Comparison of ENCODE assay signal across 19 mouse cellular contexts in the genomic region with DNA sequence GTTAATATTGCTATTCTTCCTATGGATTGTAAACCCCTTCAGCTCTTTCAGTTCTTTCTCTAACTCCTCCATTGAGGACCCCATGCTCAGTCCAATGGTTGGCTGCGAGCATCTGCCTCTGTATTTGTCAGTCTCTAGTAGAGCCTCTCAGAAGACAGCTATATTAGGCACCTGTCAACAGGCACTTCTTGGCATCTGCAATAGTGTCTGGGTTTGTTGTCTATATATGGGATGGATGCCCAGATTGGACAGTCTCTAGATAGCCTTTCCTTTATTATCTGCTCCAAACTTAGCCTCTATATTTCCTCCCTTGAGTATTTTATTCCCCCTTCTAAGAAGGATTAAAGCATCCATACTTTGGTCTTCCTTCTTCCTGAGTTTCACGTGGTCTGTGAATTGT.
"Had no signal": no experiment of that assay in that cellular context is flagged by ENCODE, and none has a peak within 500 bp of the region (broad histone marks: within the 10 kb centered on the region; RNA-seq: fewer than 3 reads in every experiment).

No protein-coding gene starts in this region.

- H3K27ac ChIP-seq: lung, embryonic 15.5 days; macrophage; midbrain, embryonic 13.5 days; midbrain, embryonic 15.5 days; neural tube, embryonic 12.5 days had no signal

- H3K27me3 ChIP-seq: lung, embryonic 15.5 days; megakaryocyte, embryonic 14.5 days; midbrain, embryonic 13.5 days; midbrain, embryonic 15.5 days; neural tube, embryonic 12.5 days had no signal

- H3K36me3 ChIP-seq: lung, embryonic 15.5 days; midbrain, embryonic 13.5 days; midbrain, embryonic 15.5 days; neural tube, embryonic 12.5 days had no signal

- H3K9ac ChIP-seq: lung, embryonic 15.5 days; midbrain, embryonic 13.5 days; midbrain, embryonic 15.5 days; neural tube, embryonic 12.5 days had no signal

- DNase-seq: lung, adult 2 months; lung, postnatal 14 days; lung, postnatal 36 days; retina, postnatal 1 day; right cerebral cortex, adult 18-20 months; right cerebral cortex, postnatal 25 days; right cerebral cortex, postnatal 4 days; spleen, adult 18-20 months; thymus, adult 18-20 months; thymus, postnatal 14 days; thymus, postnatal 36 days had no signal

- H3K4me3 ChIP-seq: lung, embryonic 15.5 days; megakaryocyte, embryonic 14.5 days; midbrain, embryonic 13.5 days; midbrain, embryonic 15.5 days; neural tube, embryonic 12.5 days had no signal

- H3K4me1 ChIP-seq: lung, embryonic 15.5 days; megakaryocyte, embryonic 14.5 days; midbrain, embryonic 13.5 days; midbrain, embryonic 15.5 days; neural tube, embryonic 12.5 days had no signal

- ATAC-seq: lung, postnatal 0 days; midbrain, embryonic 13.5 days; midbrain, embryonic 15.5 days had no signal

- H3K4me2 ChIP-seq: lung, embryonic 15.5 days; midbrain, embryonic 11.5 days; midbrain, embryonic 13.5 days; midbrain, embryonic 15.5 days; neural tube, embryonic 12.5 days had no signal

- H3K9me3 ChIP-seq: lung, embryonic 15.5 days; midbrain, embryonic 13.5 days; midbrain, embryonic 15.5 days; neural tube, embryonic 12.5 days had no signal
